Mouse (Mus musculus): ENCODE results near the gene Osbpl8. TPM values are rescaled to one million over a fixed set of nuclear protein-coding genes. Genes with fewer than 3 reads are reported as not detected.

Gene Osbpl8
- total and polyA plus RNA-seq, 3 experiments = 12.9 to 26.4 (median 23.4) TPM

- Histone ChIP-seq H3K27me3 (replicated peaks) (no peaks in the 10 kb centered on the region), H3K36me3 (replicated peaks in 1 of 2; ENCODE audit: control insufficient read depth in 1 of 2, insufficient read depth in 1 of 2, low read length in 1 of 2) (peaks cover 0 to 5% of the 10 kb centered on the region in 2 experiments), H3K4me3 (replicated peaks in 1 of 3; ENCODE audit: low read depth in 2 of 3, low read length in 2 of 3, poor library complexity in 1 of 3) (peak overlapping the region; percentile 82 to 100 (median 85)), H3K79me2 (replicated peaks; ENCODE audit: control insufficient read depth, extremely low read depth, insufficient read depth, poor library complexity, severe bottlenecking) (peaks cover 54% of the 10 kb centered on the region), H3K9me3 (replicated peaks; ENCODE audit: low read length) (no peaks in the 10 kb centered on the region), H3K4me2 (ENCODE audit: insufficient read depth, low read depth, poor library complexity, severe bottlenecking) (peak overlapping the region; percentile 98), H3K4me1 (ENCODE audit: control insufficient read depth in 1 of 2, insufficient read depth in 2 of 2) (peaks cover 8 to 59% of the 10 kb centered on the region in 2 experiments), H3K9ac (ENCODE audit: insufficient read depth, low read depth) (peak overlapping the region; percentile 90), H3K27ac (ENCODE audit: insufficient read depth, low read depth) (no peak overlapping the region)
- dilution Hi-C loops (cut with MboI; ENCODE audit: extremely low pct_ligation_motif_present, extremely low pct_unique_long_range_greater_than_20kb, low sequenced_read_pairs) = no loop called here
- DNase-seq (ENCODE audit: extremely low read depth) = no peak
- in situ Hi-C loops (cut with MboI; ENCODE audit: low pct_ligation_motif_present, low pct_unique_long_range_greater_than_20kb, low sequenced_read_pairs) = no loop called here
- no peak for TF ChIP-seq MXI1 (IDR thresholded peaks at IDR 0.05; ENCODE audit: low read depth, low read length)
- TF ChIP-seq ELF1 (IDR thresholded peaks at IDR 0.05; ENCODE audit: low read depth, low read length) = no peak
- TF ChIP-seq NELFE (IDR thresholded peaks at IDR 0.05; ENCODE audit: low read depth, low read length) = no peak
- TF ChIP-seq E2F4 (IDR thresholded peaks at IDR 0.05; ENCODE audit: insufficient replicate concordance, low read depth, low read length) = no peak
- no peak for TF ChIP-seq POLR2AphosphoS2 (IDR thresholded peaks at IDR 0.05; ENCODE audit: low read depth, low read length)
- TF ChIP-seq PAX5 (IDR thresholded peaks at IDR 0.05; ENCODE audit: low read length) = no peak
- no peak for TF ChIP-seq ETS1 (conservative IDR thresholded peaks at IDR 0.05; ENCODE audit: low read depth, low read length)
- no peak for TF ChIP-seq ZKSCAN1 (IDR thresholded peaks at IDR 0.05; ENCODE audit: borderline replicate concordance, low read depth, low read length)
- TF ChIP-seq EP300 (IDR thresholded peaks at IDR 0.05; ENCODE audit: low read length) = no peak
- no peak for TF ChIP-seq ZMIZ1 (IDR thresholded peaks at IDR 0.05; ENCODE audit: low read depth, low read length)
- no peak for TF ChIP-seq SIN3A (IDR thresholded peaks at IDR 0.05; ENCODE audit: low read length)
- no peak for TF ChIP-seq MAX (IDR thresholded peaks at IDR 0.05; ENCODE audit: low read length)
- TF ChIP-seq RCOR1 (conservative IDR thresholded peaks at IDR 0.05; ENCODE audit: low read depth, low read length) = no peak
- no peak for TF ChIP-seq USF1 (IDR thresholded peaks at IDR 0.05; ENCODE audit: low read depth, low read length)
- TF ChIP-seq CTCF (conservative IDR thresholded peaks at IDR 0.05 in 1 of 2, IDR thresholded peaks at IDR 0.05 in 1 of 2; ENCODE audit: low read depth in 2 of 2, low read length in 2 of 2) = no peak
- TF ChIP-seq MAZ (IDR thresholded peaks at IDR 0.05; ENCODE audit: low read depth, low read length) = no peak
- TF ChIP-seq UBTF (IDR thresholded peaks at IDR 0.05; ENCODE audit: low read depth, low read length) = no peak
Observed at GRCm38 (mm10) chr10:111166057-111166841, 1.7 kb downstream of the Osbpl8 start.

GRCm38 (mm10) chr10:111167444-111167843, 2.9 kb downstream of the Osbpl8 start:
- Histone ChIP-seq H3K4me2 (ENCODE audit: insufficient read depth, low read depth, poor library complexity, severe bottlenecking) (no peak overlapping the region), H3K4me3 (replicated peaks in 1 of 3; ENCODE audit: low read depth in 2 of 3, low read length in 2 of 3, poor library complexity in 1 of 3) (no peak overlapping the region), H3K79me2 (replicated peaks; ENCODE audit: control insufficient read depth, extremely low read depth, insufficient read depth, poor library complexity, severe bottlenecking) (peaks cover 64% of the 10 kb centered on the region), H3K4me1 (ENCODE audit: control insufficient read depth in 1 of 2, insufficient read depth in 2 of 2) (peaks cover 17 to 63% of the 10 kb centered on the region in 2 experiments), H3K9ac (ENCODE audit: insufficient read depth, low read depth) (no peak overlapping the region), H3K27me3 (replicated peaks) (no peaks in the 10 kb centered on the region), H3K27ac (ENCODE audit: insufficient read depth, low read depth) (no peak overlapping the region), H3K9me3 (replicated peaks; ENCODE audit: low read length) (no peaks in the 10 kb centered on the region), H3K36me3 (replicated peaks in 1 of 2; ENCODE audit: control insufficient read depth in 1 of 2, insufficient read depth in 1 of 2, low read length in 1 of 2) (peaks cover 0 to 10% of the 10 kb centered on the region in 2 experiments)
- no peak for DNase-seq (ENCODE audit: extremely low read depth)
- no peak for TF ChIP-seq ZMIZ1 (IDR thresholded peaks at IDR 0.05; ENCODE audit: low read depth, low read length)
- TF ChIP-seq NRF1 (IDR thresholded peaks at IDR 0.05; ENCODE audit: low read depth, low read length) = no peak
- TF ChIP-seq NELFE (IDR thresholded peaks at IDR 0.05; ENCODE audit: low read depth, low read length) = no peak
- TF ChIP-seq TBP (conservative IDR thresholded peaks at IDR 0.05; ENCODE audit: low read depth, low read length) = no peak
- no peak for TF ChIP-seq BHLHE40 (IDR thresholded peaks at IDR 0.05; ENCODE audit: low read depth, low read length)
- no peak for TF ChIP-seq UBTF (IDR thresholded peaks at IDR 0.05; ENCODE audit: low read depth, low read length)
- no peak for TF ChIP-seq USF1 (IDR thresholded peaks at IDR 0.05; ENCODE audit: low read depth, low read length)
- no peak for TF ChIP-seq POLR2AphosphoS2 (IDR thresholded peaks at IDR 0.05; ENCODE audit: low read depth, low read length)
- no peak for TF ChIP-seq ELF1 (IDR thresholded peaks at IDR 0.05; ENCODE audit: low read depth, low read length)
- TF ChIP-seq EP300 (IDR thresholded peaks at IDR 0.05; ENCODE audit: low read length) = no peak
- no peak for TF ChIP-seq PAX5 (IDR thresholded peaks at IDR 0.05; ENCODE audit: low read length)
- no peak for TF ChIP-seq MAFK (IDR thresholded peaks at IDR 0.05; ENCODE audit: insufficient replicate concordance, low read length)
- no peak for TF ChIP-seq MEF2A (IDR thresholded peaks at IDR 0.05; ENCODE audit: borderline replicate concordance, low read depth, low read length)
- no peak for TF ChIP-seq MYC (IDR thresholded peaks at IDR 0.05; ENCODE audit: low read depth, low read length)
- no peak for TF ChIP-seq IRF4 (IDR thresholded peaks at IDR 0.05; ENCODE audit: low read depth, low read length)
- no peak for TF ChIP-seq RCOR1 (conservative IDR thresholded peaks at IDR 0.05; ENCODE audit: low read depth, low read length)
- TF ChIP-seq SMC3 (IDR thresholded peaks at IDR 0.05; ENCODE audit: low read depth, low read length) = no peak
- TF ChIP-seq CTCF (conservative IDR thresholded peaks at IDR 0.05 in 1 of 2, IDR thresholded peaks at IDR 0.05 in 1 of 2; ENCODE audit: low read depth in 2 of 2, low read length in 2 of 2) = no peak
- no peak for TF ChIP-seq MXI1 (IDR thresholded peaks at IDR 0.05; ENCODE audit: low read depth, low read length)
- no peak for TF ChIP-seq ZKSCAN1 (IDR thresholded peaks at IDR 0.05; ENCODE audit: borderline replicate concordance, low read depth, low read length)
- in situ Hi-C loops (cut with MboI; ENCODE audit: low pct_ligation_motif_present, low pct_unique_long_range_greater_than_20kb, low sequenced_read_pairs) (no loop called here), dilution Hi-C loops (cut with MboI; ENCODE audit: extremely low pct_ligation_motif_present, extremely low pct_unique_long_range_greater_than_20kb, low sequenced_read_pairs) (no loop called here)

All from CH12.LX (cell line).